Mouse (Mus musculus): ENCODE data around the gene Rnf215.
"Not testable (repeated sequence)": the region's sequence is repeated elsewhere in the genome, so short reads cannot be mapped to it uniquely, and the experiment has no call there.

Gene Rnf215

GRCm38 (mm10) chr11:4148536-4149156, 13.6 kb downstream of the Rnf215 start:
- DNase-seq, result no peak

- no peak for DNase-seq
Measured at GRCm38 (mm10) chr11:4149886-4150285, 14.9 kb downstream of the Rnf215 start.

- no peak for DNase-seq
Measured at GRCm38 (mm10) chr11:4153694-4154093, 18.7 kb downstream of the Rnf215 start.

GRCm38 (mm10) chr11:4155641-4156040, 20.6 kb downstream of the Rnf215 start:
- DNase-seq, result no peak

GRCm38 (mm10) chr11:4158676-4159075, 23.7 kb downstream of the Rnf215 start:
- no peak for DNase-seq

- DNase-seq, result peak; percentile 95
Measured at GRCm38 (mm10) chr11:4159808-4160708, 25.1 kb downstream of the Rnf215 start, which contains the start of the genes Ccdc157 and Sf3a1. Ccdc157 (minus strand) TSS chr11:4160293. Sf3a1 (plus strand) TSS chr11:4160350.

GRCm38 (mm10) chr11:4160758-4161480, 25.9 kb downstream of the Rnf215 start:
- DNase-seq, result no peak

- DNase-seq, result no peak
Measured at GRCm38 (mm10) chr11:4164701-4165100, 29.7 kb downstream of the Rnf215 start.

- no peak for DNase-seq
Measured at GRCm38 (mm10) chr11:4166467-4167090, 31.6 kb downstream of the Rnf215 start.

- peak; percentile 45 for DNase-seq
Measured at GRCm38 (mm10) chr11:4174586-4174985, 39.6 kb downstream of the Rnf215 start.

- DNase-seq, result no peak
Measured at GRCm38 (mm10) chr11:4177716-4178115, 42.7 kb downstream of the Rnf215 start.

- DNase-seq, result no peak
Measured at GRCm38 (mm10) chr11:4182061-4182460, 47.1 kb downstream of the Rnf215 start.

- DNase-seq, result no peak
Measured at GRCm38 (mm10) chr11:4183511-4183910, 48.5 kb downstream of the Rnf215 start.

- no peak for DNase-seq
Measured at GRCm38 (mm10) chr11:4184251-4184952, 49.4 kb downstream of the Rnf215 start.

- DNase-seq, result not testable (repeated sequence)
Measured at GRCm38 (mm10) chr11:4185480-4185879, 50.5 kb downstream of the Rnf215 start.

GRCm38 (mm10) chr11:4186486-4187317, 51.7 kb downstream of the Rnf215 start, which contains the start of gene Tbc1d10a:
Tbc1d10a (plus strand) TSS chr11:4186789.
- DNase-seq, result peak; percentile 98

GRCm38 (mm10) chr11:4187318-4187700, 52.3 kb downstream of the Rnf215 start:
- DNase-seq, result no peak

- DNase-seq, result peak; percentile 76
Measured at GRCm38 (mm10) chr11:4189182-4189581, 54.2 kb downstream of the Rnf215 start.

GRCm38 (mm10) chr11:4190677-4191076, 55.7 kb downstream of the Rnf215 start:
- DNase-seq, result no peak

All from kidney, adult 18-20 months (tissue).